Comparison of ENCODE assay signal across 35 mouse cellular contexts in genomic region chr3:74243651-74244050, GRCm38 (mm10).
"Had no signal": no experiment of that assay in that cellular context is flagged by ENCODE, and none has a peak within 500 bp of the region (broad histone marks: within the 10 kb centered on the region; RNA-seq: fewer than 3 reads in every experiment).

No protein-coding gene starts in this region.

- H3K27ac ChIP-seq: heart, embryonic 10.5 days; heart, embryonic 13.5 days; heart, embryonic 15.5 days; hindbrain, embryonic 10.5 days; hindbrain, embryonic 12.5 days; hindbrain, embryonic 13.5 days; hindbrain, embryonic 14.5 days; hindbrain, embryonic 15.5 days; hindbrain, postnatal 0 days; intestine, embryonic 15.5 days; kidney, embryonic 15.5 days; kidney, postnatal 0 days; layer of hippocampus, adult 2 months had no signal

- DNase-seq: heart, postnatal 10 days; heart, postnatal 14 days; heart, postnatal 36 days; heart, postnatal 4 days; kidney, adult 11 months; kidney, adult 18-20 months; kidney, adult 2 months; kidney, adult 8-10 months; kidney, adult 9 months; kidney, postnatal 10 days; kidney, postnatal 14 days; kidney, postnatal 25 days; kidney, postnatal 36 days; kidney, postnatal 4 days; layer of hippocampus, adult 9-11 months; layer of hippocampus, postnatal 36 days had no signal

- H3K36me3 ChIP-seq: heart, embryonic 10.5 days; heart, embryonic 12.5 days; heart, embryonic 13.5 days; heart, embryonic 15.5 days; hindbrain, embryonic 10.5 days; hindbrain, embryonic 12.5 days; hindbrain, embryonic 13.5 days; hindbrain, embryonic 15.5 days; intestine, embryonic 15.5 days; kidney, embryonic 15.5 days had no signal

- ATAC-seq: hindbrain, embryonic 16.5 days; hindbrain, postnatal 0 days; inflammation-experienced regulatory T-cells, adult 6 months; intestine, embryonic 15.5 days; intestine, embryonic 16.5 days; intestine, postnatal 0 days had no signal

- H3K9me3 ChIP-seq: heart, embryonic 10.5 days; heart, embryonic 13.5 days; heart, embryonic 15.5 days; hindbrain, embryonic 10.5 days; hindbrain, embryonic 12.5 days; hindbrain, embryonic 13.5 days; hindbrain, embryonic 15.5 days; intestine, embryonic 15.5 days; kidney, embryonic 15.5 days had no signal

- H3K4me3 ChIP-seq: heart, embryonic 10.5 days; heart, embryonic 12.5 days; heart, embryonic 13.5 days; heart, embryonic 15.5 days; hindbrain, embryonic 10.5 days; hindbrain, embryonic 12.5 days; hindbrain, embryonic 13.5 days; hindbrain, embryonic 15.5 days; intestine, embryonic 15.5 days; kidney, embryonic 15.5 days; layer of hippocampus, adult 2 months had no signal

- H3K4me2 ChIP-seq: heart, embryonic 11.5 days; heart, embryonic 12.5 days; heart, embryonic 13.5 days; heart, embryonic 15.5 days; hindbrain, embryonic 12.5 days; hindbrain, embryonic 13.5 days; hindbrain, embryonic 14.5 days; hindbrain, embryonic 15.5 days; intestine, embryonic 15.5 days; kidney, embryonic 15.5 days had no signal

- H3K4me1 ChIP-seq: heart, embryonic 10.5 days; heart, embryonic 12.5 days; heart, embryonic 13.5 days; heart, embryonic 15.5 days; hindbrain, embryonic 10.5 days; hindbrain, embryonic 12.5 days; hindbrain, embryonic 13.5 days; hindbrain, embryonic 15.5 days; intestine, embryonic 15.5 days; kidney, embryonic 15.5 days had no signal

- H3K27me3 ChIP-seq: heart, embryonic 12.5 days; heart, embryonic 13.5 days; heart, embryonic 15.5 days; hindbrain, embryonic 12.5 days; hindbrain, embryonic 13.5 days; hindbrain, embryonic 15.5 days; intestine, embryonic 15.5 days; kidney, embryonic 15.5 days had no signal

- H3K9ac ChIP-seq: heart, embryonic 12.5 days; heart, embryonic 13.5 days; heart, embryonic 15.5 days; hindbrain, embryonic 12.5 days; hindbrain, embryonic 13.5 days; hindbrain, embryonic 14.5 days; hindbrain, embryonic 15.5 days; intestine, embryonic 15.5 days; kidney, embryonic 15.5 days had no signal
